ENCODE assay signal across 20 mouse cellular contexts in the genomic region with DNA sequence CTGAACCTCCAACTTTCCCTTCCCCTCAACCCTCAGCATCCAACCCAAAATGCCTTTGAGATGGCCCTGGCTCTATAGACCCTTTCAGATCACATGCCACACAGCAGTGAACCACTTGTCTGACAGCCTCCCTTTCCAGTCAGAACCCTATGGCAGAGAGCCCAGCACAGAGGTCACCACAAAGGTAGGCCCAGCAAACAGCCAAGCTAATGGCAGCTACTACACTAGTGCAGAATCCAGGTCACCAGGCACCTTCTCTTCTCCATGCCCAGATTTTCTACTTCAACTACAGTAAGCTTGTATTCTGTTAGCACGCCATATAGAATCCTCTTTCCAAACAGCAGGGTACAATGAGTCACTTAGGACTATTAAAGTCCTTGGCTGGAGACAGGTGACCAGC. TPM values are rescaled to one million over a fixed set of nuclear protein-coding genes. Genes with fewer than 3 reads are reported as not detected.
DNase-seq lines count a peak whose midpoint lies in the region; TF ChIP-seq lines count a peak whose summit lies in the region.
"Had no signal": no experiment of that assay in that cellular context is flagged by ENCODE, and none has a peak within 500 bp of the region (broad histone marks: within the 10 kb centered on the region; RNA-seq: fewer than 3 reads in every experiment).

No protein-coding gene starts in this region.

- no peak for TF ChIP-seq POLR2A in kidney, adult 2 months (IDR thresholded peaks at IDR 0.05; ENCODE audit: low read depth, low read length)
- no peak for TF ChIP-seq POLR2A in heart, adult 2 months (IDR thresholded peaks at IDR 0.05; ENCODE audit: insufficient read depth, low read depth, low read length)

- H3K27me3 ChIP-seq in kidney, adult 2 months (replicated peaks; ENCODE audit: control insufficient read depth, insufficient read depth, low read length), result no peaks in the 10 kb centered on the region
- H3K27me3 ChIP-seq in heart, adult 2 months (ENCODE audit: control insufficient read depth, insufficient read depth, low read length), result no peaks in the 10 kb centered on the region
- H3K27me3 ChIP-seq: hindbrain, embryonic 12.5 days; limb, embryonic 15.5 days had no signal

- TF ChIP-seq EP300 in heart, adult 2 months (IDR thresholded peaks at IDR 0.05; ENCODE audit: insufficient read depth, low read depth, low read length), result 0 out of 2 replicates have a peak, but pooled peaks have one; percentile 10

- no peak overlapping the region for H3K27ac ChIP-seq in kidney, adult 2 months (ENCODE audit: insufficient read depth, low read depth, low read length)
- H3K27ac ChIP-seq in heart, adult 2 months, result peak overlapping the region; percentile 73
- H3K27ac ChIP-seq: hindbrain, embryonic 12.5 days; kidney, postnatal 0 days; left cerebral cortex, adult 2 months; limb, embryonic 15.5 days; midbrain, embryonic 10.5 days had no signal

- 83% methylated on average over 1 of the region's 1 CpGs for WGBS in kidney, adult 2 months
- WGBS in heart, adult 2 months, result 61% methylated on average over 1 of the region's 1 CpGs

- no peak for TF ChIP-seq CTCF in kidney, adult 2 months (conservative IDR thresholded peaks at IDR 0.05; ENCODE audit: insufficient read depth, insufficient read length, low read depth, low read length)
- TF ChIP-seq CTCF in heart, adult 2 months (IDR thresholded peaks at IDR 0.05), result no peak

- H3K4me1 ChIP-seq in kidney, adult 2 months (ENCODE audit: control insufficient read depth, insufficient read depth, low read length), result no peaks in the 10 kb centered on the region
- H3K4me1 ChIP-seq in heart, adult 2 months (ENCODE audit: control insufficient read depth, insufficient read depth, low read length), result no peaks in the 10 kb centered on the region
- H3K4me1 ChIP-seq: limb, embryonic 15.5 days had no signal

- no peaks in the 10 kb centered on the region for H3K36me3 ChIP-seq in kidney, adult 2 months (ENCODE audit: control insufficient read depth, insufficient read depth, low read length)
- H3K36me3 ChIP-seq in heart, adult 2 months (ENCODE audit: control insufficient read depth, insufficient read depth, low read length), result no peaks in the 10 kb centered on the region
- H3K36me3 ChIP-seq: G1E had no signal

- intact Hi-C loops in heart, adult 2 months (cut with DNase I), result no loop called here
- intact Hi-C loops in heart, postnatal 14 days (cut with DNase I), result no loop called here

- H3K79me2 ChIP-seq in heart, adult 2 months (replicated peaks; ENCODE audit: control insufficient read depth, insufficient read depth, low read length), result no peaks in the 10 kb centered on the region

- no peak overlapping the region for H3K9ac ChIP-seq in heart, adult 2 months (ENCODE audit: low read depth, low read length)
- H3K9ac ChIP-seq: hindbrain, embryonic 12.5 days; limb, embryonic 15.5 days had no signal

- peak; percentile 70 for DNase-seq in cerebellum, adult 9-11 months
- DNase-seq in cerebellum, adult 11 months, result no peak
- peak; percentile 36 for DNase-seq in kidney, adult 2 months
- DNase-seq in kidney, postnatal 10 days, result no peak
- DNase-seq in heart, adult 2 months, result peak; percentile 58 to 68
- DNase-seq in heart, postnatal 14 days, result peak; percentile 31 to 62
- no peak for DNase-seq in embryo, embryonic 11 days
- no peak for DNase-seq in urinary bladder, postnatal 4 days (ENCODE audit: low spot score in 2 of 2)
- DNase-seq: lung, postnatal 10 days; right cerebral cortex, postnatal 4 days had no signal

- no peak overlapping the region for H3K4me3 ChIP-seq in kidney, adult 2 months (ENCODE audit: insufficient read depth, low read depth, low read length)
- H3K4me3 ChIP-seq in heart, adult 2 months, result no peak overlapping the region
- H3K4me3 ChIP-seq: erythroblast, embryonic 14.5 days; hindbrain, embryonic 12.5 days; left cerebral cortex, adult 2 months; limb, embryonic 15.5 days; midbrain, embryonic 10.5 days had no signal

RNA-seq across cellular contexts. Expression of a gene that starts 12.1 kb away (rescaled TPM):
- polyA plus RNA-seq in kidney, adult 2 months (2012; rRNA removed), result 2.3 and 3.5 TPM in 2 replicates
- total RNA-seq in heart, adult 2 months (2021), result 1 to 10 TPM; 1.4 to 1.5 TPM
- polyA plus RNA-seq in heart, adult 2 months (2012; rRNA removed), result 4.5 and 5.3 TPM in 2 replicates
- total RNA-seq in heart, postnatal 14 days (2021), result 1 to 10 TPM; 4.3 to 5.2 TPM
- polyA plus RNA-seq: erythroblast, embryonic 14.5 days; G1E had no signal

RNA-seq across cellular contexts. Expression of a gene that starts 25.2 kb away (rescaled TPM):
- 62.1 and 67.1 TPM in 2 replicates for polyA plus RNA-seq in kidney, adult 2 months (2012; rRNA removed)
- total RNA-seq in heart, adult 2 months (2021), result 10 to 100 TPM; 51.6 to 70.1 TPM
- polyA plus RNA-seq in heart, adult 2 months (2012; rRNA removed), result 102 and 143 TPM in 2 replicates
- total RNA-seq in heart, postnatal 14 days (2021), result 10 to 100 TPM; 61.8 to 69.1 TPM
- total RNA-seq: G1E; left cerebral cortex, adult 2 months had no signal
- polyA plus RNA-seq: C2C12; erythroblast, embryonic 14.5 days; G1E had no signal

RNA-seq across cellular contexts. Expression of a gene that starts 29.3 kb away (rescaled TPM):
- 67.8 and 92.4 TPM in 2 replicates for polyA plus RNA-seq in kidney, adult 2 months (2012; rRNA removed)
- total RNA-seq in heart, adult 2 months (2021), result 100 to 1,000 TPM; 103 to 131 TPM
- polyA plus RNA-seq in heart, adult 2 months (2012; rRNA removed), result 97.7 and 101 TPM in 2 replicates
- total RNA-seq in heart, postnatal 14 days (2021), result 100 to 1,000 TPM; 130 to 137 TPM

RNA-seq across cellular contexts. Expression of a gene that starts 32.1 kb away (rescaled TPM):
- polyA plus RNA-seq in kidney, adult 2 months (2012; rRNA removed), result not detected in 2 replicates
- not detected for total RNA-seq in heart, adult 2 months (2021)
- not detected in 2 replicates for polyA plus RNA-seq in heart, adult 2 months (2012; rRNA removed)
- total RNA-seq in heart, postnatal 14 days (2021), result not detected
- total RNA-seq: G1E; left cerebral cortex, adult 2 months had no signal
- polyA plus RNA-seq: brain, embryonic 14.5 days; C2C12; erythroblast, embryonic 14.5 days; G1E; hindbrain, embryonic 12.5 days; kidney, postnatal 0 days; limb, embryonic 15.5 days; midbrain, embryonic 10.5 days; stomach, embryonic 16.5 days had no signal

RNA-seq across cellular contexts. Expression of a gene that starts 49.3 kb away (rescaled TPM):
- 2.0 TPM in 2 replicates for polyA plus RNA-seq in kidney, adult 2 months (2012; rRNA removed)
- total RNA-seq in heart, adult 2 months (2021), result 1 to 10 TPM; 2.1 to 3.2 TPM
- polyA plus RNA-seq in heart, adult 2 months (2012; rRNA removed), result 5.8 and 7.0 TPM in 2 replicates
- total RNA-seq in heart, postnatal 14 days (2021), result 1 to 10 TPM in 1 of 2 experiments, under 1 TPM in 1; 0.68 to 1.3 TPM
- total RNA-seq: G1E; left cerebral cortex, adult 2 months had no signal
- polyA plus RNA-seq: erythroblast, embryonic 14.5 days; G1E; stomach, embryonic 16.5 days had no signal

Comparison
In these comparisons a context has a peak if more than half of its experiments do, and no peak if none do; other contexts are left out.
1. DNase-seq: peak in cerebellum, adult 9-11 months (single experiment), kidney, adult 2 months (single experiment), heart, adult 2 months (2 of 2) and heart, postnatal 14 days (2 of 2); none in cerebellum, adult 11 months (single experiment), kidney, postnatal 10 days (single experiment), embryo, embryonic 11 days (single experiment) and urinary bladder, postnatal 4 days (0 of 2).